Mouse (Mus musculus) embryo, embryonic 11 days (tissue): ENCODE data around the gene Mllt11.

Source experiments
- DNase-seq: peaks from one replicate; pipeline ENCODE4 v3.0.0-alpha.2; 2015

Gene Mllt11

GRCm38 (mm10) chr3:95243086-95243485 is 11.1 kb upstream of the Mllt11 start:
- no peak for DNase-seq

GRCm38 (mm10) chr3:95241498-95241897 is 9.5 kb upstream of the Mllt11 start, which contains the start of gene Gm128:
Gene Gm128, minus strand, starts transcription at chr3:95241598.
- DNase-seq = no peak

GRCm38 (mm10) chr3:95240900-95241299 is 8.9 kb upstream of the Mllt11 start:
- DNase-seq = peak; percentile 35

- DNase-seq = no peak
Observed at GRCm38 (mm10) chr3:95239971-95240370, 8.0 kb upstream of the Mllt11 start.

- DNase-seq = no peak
Observed at GRCm38 (mm10) chr3:95239022-95239421, 7.1 kb upstream of the Mllt11 start.

- DNase-seq = no peak
Observed at GRCm38 (mm10) chr3:95237541-95238099, 5.6 kb upstream of the Mllt11 start.

- DNase-seq = no peak
Observed at GRCm38 (mm10) chr3:95235386-95236301, 3.7 kb upstream of the Mllt11 start.

- no peak for DNase-seq
Observed at GRCm38 (mm10) chr3:95233303-95233980, 1.5 kb upstream of the Mllt11 start.

- no peak for DNase-seq
Observed at GRCm38 (mm10) chr3:95232771-95233170, 800 bp upstream of the Mllt11 start.

- DNase-seq = peak; percentile 52
Observed at GRCm38 (mm10) chr3:95230495-95231297, 1.3 kb downstream of the Mllt11 start.

GRCm38 (mm10) chr3:95229781-95230494 is 2.0 kb downstream of the Mllt11 start:
- DNase-seq = peak; percentile 59

- DNase-seq = peak; percentile 57
Observed at GRCm38 (mm10) chr3:95228894-95229780, 2.8 kb downstream of the Mllt11 start.

GRCm38 (mm10) chr3:95228148-95228893 is 3.6 kb downstream of the Mllt11 start, which contains the start of gene Cdc42se1:
Gene Cdc42se1, plus strand, starts transcription at chr3:95228732.
- DNase-seq = peak; percentile 94

- peak; percentile 30 for DNase-seq
Observed at GRCm38 (mm10) chr3:95227214-95227613, 4.8 kb downstream of the Mllt11 start.

- DNase-seq = peak; percentile 62
Observed at GRCm38 (mm10) chr3:95224295-95224694, 7.7 kb downstream of the Mllt11 start.

- DNase-seq = no peak
Observed at GRCm38 (mm10) chr3:95223041-95223440, 8.9 kb downstream of the Mllt11 start.

- peak; percentile 21 for DNase-seq
Observed at GRCm38 (mm10) chr3:95218466-95219137, 13.4 kb downstream of the Mllt11 start.

GRCm38 (mm10) chr3:95217255-95218134 is 14.5 kb downstream of the Mllt11 start, which contains the start of gene Gabpb2:
Gene Gabpb2, minus strand, starts transcription at chr3:95217916.
- peak; percentile 95 for DNase-seq
